Mouse (Mus musculus) forebrain, embryonic 14.5 days (tissue): ENCODE data around the gene Uba1. TPM values are rescaled to one million over a fixed set of nuclear protein-coding genes. Genes with fewer than 3 reads are reported as not detected.
"Not testable (repeated sequence)": the region's sequence is repeated elsewhere in the genome, so short reads cannot be mapped to it uniquely, and the experiment has no call there.

Experiments used
- ATAC-seq: fragments of 200-750 bp; cut with Nextera tagmentation; 2 replicates; pipeline ENCODE4 v1.8.0; 2017; ENCODE audit warnings: mild to moderate bottlenecking, moderate library complexity
- DNase-seq: peaks from one replicate; pipeline ENCODE4 v3.0.0-alpha.2; 2015; ENCODE audit warnings: low spot score
- H3K27ac ChIP-seq: fragments of 300-500 bp; sonication (generic); 2 replicates; pipeline ENCODE4 v1.5.1; 2014; ENCODE audit warnings: low read depth, mild to moderate bottlenecking, control low read depth, low read length, moderate library complexity
- H3K27me3 ChIP-seq: fragments of 300-500 bp; sonication (generic); replicated peaks from 2 replicates; pipeline ENCODE4 v1.6.1; 2014; ENCODE audit warnings: low read length, control low read depth, mixed read lengths; ENCODE audit not compliant: control insufficient read depth, insufficient read depth
- H3K36me3 ChIP-seq: fragments of 300-500 bp; sonication (generic); 2 replicates; pipeline ENCODE4 v1.6.1; 2014; ENCODE audit warnings: low read length, control low read depth; ENCODE audit not compliant: control insufficient read depth, insufficient read depth
- H3K4me1 ChIP-seq: fragments of 300-500 bp; sonication (generic); 2 replicates; pipeline ENCODE4 v1.6.1; 2014; ENCODE audit warnings: antibody characterized with exemption, low read length, control low read depth; ENCODE audit not compliant: control insufficient read depth, insufficient read depth
- H3K4me2 ChIP-seq: fragments of 300-500 bp; sonication (generic); 2 replicates; pipeline ENCODE4 v1.6.1; 2014; ENCODE audit warnings: mild to moderate bottlenecking, control low read depth, low read length
- H3K4me3 ChIP-seq: fragments of 300-500 bp; sonication (generic); 2 replicates; pipeline ENCODE4 v1.5.1; 2014; ENCODE audit warnings: low read depth, low read length, control low read depth
- H3K9ac ChIP-seq: fragments of 300-500 bp; sonication (generic); 2 replicates; pipeline ENCODE4 v1.6.1; 2014; ENCODE audit warnings: mild to moderate bottlenecking, low read length, control low read depth, moderate library complexity
- H3K9me3 ChIP-seq: fragments of 300-500 bp; sonication (generic); replicated peaks from 2 replicates; pipeline ENCODE4 v1.6.1; 2016; ENCODE audit warnings: low read length, control low read depth, mixed read lengths; ENCODE audit not compliant: control insufficient read depth
- WGBS: fragments of 180-500 bp; shearing (Covaris S2); extraction: QIAGEN DNeasy Blood & Tissue Kit; methylation state at CpG from one replicate; pipeline ENCODE4 v1.1.7; 2014; 5-methylcytosine and 5-hydroxymethylcytosine counted together
- polyA plus RNA-seq: library from polyadenylated mRNA; unstranded; fragments of >200 nt; fragmentation: Nextera tagmentation; extraction: Ambion mirVana; gene quantifications from 2 replicates; pipeline ENCODE4 v1.2.1, GENCODE M21; 2014

The Uba1 gene
- polyA plus RNA-seq, 1 experiment from 2014 or later = 287 TPM

- ATAC-seq = no peak
- Histone ChIP-seq H3K9me3 (no peaks in the 10 kb centered on the region), H3K9ac (no peak overlapping the region), H3K4me3 (no peak overlapping the region), H3K4me2 (no peak overlapping the region), H3K27me3 (no peaks in the 10 kb centered on the region), H3K4me1 (0 out of 2 replicates have a peak, but pooled peaks cover 6% of the 10 kb centered on the region), H3K27ac (no peak overlapping the region), H3K36me3 (peaks cover 40% of the 10 kb centered on the region)
- DNase-seq = no peak
- WGBS = 78% methylated on average over 1 of the region's 1 CpGs
Observed at GRCm38 (mm10) chrX:20692616-20693015, 34.5 kb downstream of the Uba1 start.

GRCm38 (mm10) chrX:20695842-20696241 is 37.7 kb downstream of the Uba1 start:
- DNase-seq = no peak
- Histone ChIP-seq H3K4me2 (no peak overlapping the region), H3K27ac (no peak overlapping the region), H3K9ac (no peak overlapping the region), H3K4me3 (no peak overlapping the region), H3K9me3 (no peaks in the 10 kb centered on the region), H3K36me3 (peaks cover 58% of the 10 kb centered on the region), H3K4me1 (no peaks in the 10 kb centered on the region), H3K27me3 (no peaks in the 10 kb centered on the region)
- 82% methylated on average over 4 of the region's 4 CpGs for WGBS
- no peak for ATAC-seq

- peak within 1 kb of the TSS; percentile 42 for H3K4me2 ChIP-seq
- H3K27me3 ChIP-seq = no peaks in the 10 kb centered on the region
Observed at GRCm38 (mm10) chrX:20703741-20704290, 45.7 kb downstream of the Uba1 start, which contains the start of gene Usp11. Gene Usp11, plus strand, starts transcription at chrX:20703906.

GRCm38 (mm10) chrX:20704295-20705082 is 46.4 kb downstream of the Uba1 start:
- H3K4me1 ChIP-seq = no peaks in the 10 kb centered on the region
- peak overlapping the region; percentile 42 for H3K4me2 ChIP-seq
- ATAC-seq (peak; percentile 94), DNase-seq (peak; percentile 87)
- 32% methylated on average over 32 of the region's 32 CpGs for WGBS
- H3K9ac ChIP-seq = peak overlapping the region; percentile 71
- H3K27ac ChIP-seq = peak overlapping the region; percentile 87
- H3K36me3 ChIP-seq = peaks cover 3% of the 10 kb centered on the region; the same call in 1 of the 2 replicates
- H3K27me3 ChIP-seq = no peaks in the 10 kb centered on the region
- peak overlapping the region; percentile 60 for H3K4me3 ChIP-seq
- H3K9me3 ChIP-seq = no peaks in the 10 kb centered on the region

More at GRCm38 (mm10) chrX:20703741-20704290, 45.7 kb downstream of the Uba1 start, which contains the start of gene Usp11:
- Histone ChIP-seq H3K9ac (peak within 1 kb of the TSS; percentile 71), H3K36me3 (peaks cover 9% of the 10 kb centered on the region), H3K9me3 (no peaks in the 10 kb centered on the region), H3K4me1 (no peaks in the 10 kb centered on the region), H3K27ac (peak within 1 kb of the TSS; percentile 87), H3K4me3 (peak within 1 kb of the TSS; percentile 60)
- 33% methylated on average over 32 of the region's 32 CpGs for WGBS
- DNase-seq = peak; percentile 87
- peak; percentile 82 for ATAC-seq

GRCm38 (mm10) chrX:20705083-20705402 is 46.9 kb downstream of the Uba1 start:
- Histone ChIP-seq H3K4me1 (no peaks in the 10 kb centered on the region), H3K4me3 (peak overlapping the region; percentile 60), H3K9me3 (no peaks in the 10 kb centered on the region), H3K36me3 (no peaks in the 10 kb centered on the region), H3K27me3 (no peaks in the 10 kb centered on the region), H3K27ac (no peak overlapping the region), H3K9ac (peak overlapping the region; percentile 37; the same call in 1 of the 2 replicates), H3K4me2 (peak overlapping the region; percentile 42)
- WGBS = 38% methylated on average over 3 of the region's 3 CpGs
- DNase-seq = no peak
- no peak for ATAC-seq

GRCm38 (mm10) chrX:20728681-20729080 is 70.6 kb downstream of the Uba1 start:
- Histone ChIP-seq H3K9ac (no peak overlapping the region), H3K4me2 (no peak overlapping the region), H3K9me3 (no peaks in the 10 kb centered on the region), H3K4me3 (no peak overlapping the region), H3K36me3 (no peaks in the 10 kb centered on the region), H3K27ac (no peak overlapping the region), H3K4me1 (no peaks in the 10 kb centered on the region), H3K27me3 (no peaks in the 10 kb centered on the region)
- no peak for ATAC-seq
- WGBS = 71% methylated on average over 5 of the region's 5 CpGs
- DNase-seq = no peak

GRCm38 (mm10) chrX:20730048-20730447 is 71.9 kb downstream of the Uba1 start:
- H3K9ac ChIP-seq, H3K4me2 ChIP-seq, H3K27ac ChIP-seq, ATAC-seq, H3K27me3 ChIP-seq, DNase-seq, H3K4me3 ChIP-seq, H3K4me1 ChIP-seq, H3K36me3 ChIP-seq, H3K9me3 ChIP-seq: not testable (repeated sequence)
- 65% methylated on average over 10 of the region's 10 CpGs for WGBS
